Mouse (Mus musculus): ENCODE measurements at regions not wholly inside any gene's neighbourhood (a gene's known extent, or its start where the extent isn't known, plus 50 kb on each side); places are given as distances from the start of the nearest gene placed in this dataset.

DNA sequence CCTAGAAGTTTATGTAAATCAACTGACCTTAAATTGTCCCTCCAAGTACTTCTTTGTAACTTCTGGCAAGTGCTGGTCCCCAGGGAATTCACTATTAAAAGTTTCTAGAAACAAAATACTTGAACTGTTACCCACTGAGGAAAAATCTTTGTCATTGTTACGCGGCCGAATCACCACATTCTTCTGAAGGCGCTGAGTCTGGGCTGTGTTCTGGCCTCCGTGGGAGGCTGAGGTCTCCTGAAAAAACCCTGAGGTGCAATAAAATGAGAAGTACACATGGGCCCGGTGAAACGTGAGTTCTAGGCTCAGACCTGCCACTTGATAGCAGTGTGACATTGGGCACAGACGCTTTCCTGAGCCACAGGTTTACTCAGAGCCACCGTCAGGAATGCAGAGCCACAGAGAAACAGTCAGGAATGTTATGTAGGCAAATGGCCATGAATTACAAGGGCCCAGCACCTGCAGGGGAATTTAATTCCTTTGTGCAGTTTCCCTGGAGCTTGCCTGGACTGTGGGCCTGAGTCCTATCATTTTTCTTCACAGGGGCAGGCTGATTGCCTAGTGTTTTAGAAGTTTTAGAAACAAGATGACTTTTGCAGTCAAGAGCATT is 171.1 kb upstream of the Arglu1 start:
- no peak for TF ChIP-seq CTCF (IDR thresholded peaks at IDR 0.05; ENCODE audit: borderline replicate concordance, insufficient read depth, low read depth, low read length)
- TF ChIP-seq POLR2A (IDR thresholded peaks at IDR 0.05; ENCODE audit: borderline replicate concordance, insufficient read depth, low read length): no peak

All from cerebellum, adult 2 months (tissue).